Mouse (Mus musculus): ENCODE measurements at regions not wholly inside any gene's neighbourhood (a gene's known extent, or its start where the extent isn't known, plus 50 kb on each side); places are given as distances from the start of the nearest gene placed in this dataset.

GRCm38 (mm10) chr13:72280871-72281270, 317.3 kb upstream of the Irx1 start:
- TF ChIP-seq CTCF (IDR thresholded peaks at IDR 0.05; ENCODE audit: low read depth, low read length), result no peak
- no peak for TF ChIP-seq GATA1 (IDR thresholded peaks at IDR 0.05; ENCODE audit: borderline replicate concordance, low read length)
